Comparison of ENCODE assay signal across 8 mouse cellular contexts in the genomic region with DNA sequence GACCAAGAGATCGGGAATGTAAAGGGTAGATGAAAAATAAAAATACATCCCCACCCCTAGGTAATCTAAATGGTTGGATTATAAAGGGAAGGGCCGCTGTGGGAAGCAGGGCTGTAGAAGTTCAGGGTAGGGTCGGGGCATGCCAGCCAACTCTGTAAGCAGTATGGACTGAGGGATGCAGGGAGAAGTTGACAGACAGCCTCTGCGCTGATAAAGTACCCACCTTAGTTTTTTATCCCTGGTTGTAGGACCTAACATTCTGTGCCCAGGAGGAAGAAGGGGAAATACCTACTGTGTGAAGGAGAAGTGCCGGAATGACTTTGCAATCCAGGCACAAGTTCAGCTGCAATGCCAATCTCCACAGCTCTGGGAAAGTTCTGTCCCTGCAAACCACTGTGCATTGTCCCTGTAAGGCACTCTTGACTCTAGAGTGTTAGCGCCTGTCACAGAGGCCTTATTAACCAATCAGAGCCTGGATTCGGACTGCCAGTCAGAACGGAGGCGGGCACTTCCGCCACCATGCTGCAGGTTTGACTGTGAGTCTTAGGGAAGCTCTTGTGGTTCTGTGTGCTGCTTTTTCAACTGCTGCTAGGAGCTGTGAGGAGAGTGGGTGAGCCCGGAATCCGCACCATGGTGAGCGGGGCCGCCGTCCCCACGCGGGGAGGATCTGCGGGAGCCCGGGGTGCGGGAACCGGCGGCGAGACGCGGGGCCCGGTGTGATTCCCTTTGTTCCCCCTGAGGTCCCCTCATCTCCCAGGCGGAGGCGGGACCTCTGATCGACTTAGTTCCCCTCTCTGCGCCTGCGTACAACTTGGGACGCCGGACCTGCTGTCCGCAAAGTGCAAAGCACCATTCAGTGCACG. TPM values are rescaled to one million over a fixed set of nuclear protein-coding genes. Genes with fewer than 3 reads are reported as not detected.
DNase-seq lines count a peak whose midpoint lies in the region.

Gene Zfp873 (plus strand): TSS at position 527 of the 863 bp plus-strand sequence.

- H3K4me3 ChIP-seq in megakaryocyte, embryonic 14.5 days (replicated peaks): peak within 1 kb of the TSS; percentile 93

- H3K4me1 ChIP-seq in megakaryocyte, embryonic 14.5 days: peaks cover 14% of the 10 kb centered on the region

- H3K9me3 ChIP-seq in megakaryocyte, embryonic 14.5 days: peaks cover 45% of the 10 kb centered on the region

- peak; percentile 98 for DNase-seq in ZHBTc4 (ENCODE audit: low read depth, low spot score)
- peak; percentile 78 to 86 for DNase-seq in cerebellum, postnatal 4 days (ENCODE audit: low spot score in 2 of 2)
- DNase-seq in gastrocnemius, adult 8-10 months (ENCODE audit: low spot score in 2 of 2): peak; percentile 76 to 81
- peak; percentile 77 for DNase-seq in hindlimb bud, embryonic 11.5 days (ENCODE audit: extremely low spot score, low read depth, low spot score)
- peak; percentile 84 to 92 for DNase-seq in left cerebral cortex, adult 8-10 months (ENCODE audit: low spot score in 2 of 2)
- DNase-seq in right cerebral cortex, postnatal 10 days (ENCODE audit: low spot score in 2 of 2): peak; percentile 94 to 95
- DNase-seq in urinary bladder, postnatal 25 days (ENCODE audit: low spot score): peak; percentile 89

- H3K27me3 ChIP-seq in megakaryocyte, embryonic 14.5 days (replicated peaks): no peaks in the 10 kb centered on the region

- H3K36me3 ChIP-seq in megakaryocyte, embryonic 14.5 days (replicated peaks; ENCODE audit: low read length): peaks cover 21% of the 10 kb centered on the region

RNA-seq across cellular contexts. Expression of gene Zfp873, which starts in this region (rescaled TPM):
- total RNA-seq in gastrocnemius, adult 8-10 months (2022): 1 to 10 TPM; 1.4 to 2.8 (median 2.1) TPM
- 10 to 100 TPM in 3 of 4 experiments, 1 to 10 TPM in 1; 9.4 to 12.9 (median 11.2) TPM for total RNA-seq in left cerebral cortex, adult 8-10 months (2022)
- polyA plus RNA-seq in megakaryocyte, embryonic 14.5 days (2012; ENCODE audit: insufficient read depth, low replicate concordance): 0.04 TPM in 1 of 2 replicates, not detected in the other

Comparison
In these comparisons a context has a peak if more than half of its experiments do, and no peak if none do; other contexts are left out.
1. Peak in every context shown above with its lines: DNase-seq and H3K4me3 ChIP-seq.